Mouse (Mus musculus) embryonic facial prominence, embryonic 14.5 days (tissue): ENCODE measurements around the gene Map3k9. TPM values are rescaled to one million over a fixed set of nuclear protein-coding genes. Genes with fewer than 3 reads are reported as not detected.
A peak's percentile ranks its signal among the peaks of the same experiment; 100 is the strongest.

Experiments used
- ATAC-seq: fragments of 200-750 bp; cut with Nextera tagmentation; 2 replicates; pipeline ENCODE4 v1.8.0; 2017; ENCODE audit warnings: low read depth, moderate number of reproducible peaks, moderate TSS enrichment
- DNase-seq: peaks from one replicate; pipeline ENCODE4 v3.0.0-alpha.2; 2015; ENCODE audit warnings: low spot score
- H3K27ac ChIP-seq: fragments of 300-500 bp; sonication (generic); replicated peaks from 2 replicates; pipeline ENCODE4 v1.5.1; 2014; ENCODE audit warnings: low read depth, mild to moderate bottlenecking, low read length, moderate library complexity
- H3K27me3 ChIP-seq: fragments of 300-500 bp; sonication (generic); replicated peaks from 2 replicates; pipeline ENCODE4 v1.6.1; 2014; ENCODE audit warnings: low read length; ENCODE audit not compliant: control insufficient read depth, insufficient read depth
- H3K36me3 ChIP-seq: fragments of 300-500 bp; sonication (generic); 2 replicates; pipeline ENCODE4 v1.6.1; 2014; ENCODE audit warnings: low read length, mixed read lengths; ENCODE audit not compliant: control insufficient read depth, insufficient read depth
- H3K4me1 ChIP-seq: fragments of 300-500 bp; sonication (generic); 2 replicates; pipeline ENCODE4 v1.6.1; 2014; ENCODE audit warnings: antibody characterized with exemption, low read length; ENCODE audit not compliant: control insufficient read depth, insufficient read depth
- H3K4me2 ChIP-seq: fragments of 300-500 bp; sonication (generic); 2 replicates; pipeline ENCODE4 v1.6.1; 2014; ENCODE audit warnings: low read depth, mild to moderate bottlenecking, low read length, moderate library complexity, mixed read lengths
- H3K4me3 ChIP-seq: fragments of 300-500 bp; sonication (generic); 2 replicates; pipeline ENCODE4 v1.5.1; 2014; ENCODE audit warnings: low read depth, mild to moderate bottlenecking, low read length
- H3K9ac ChIP-seq: fragments of 300-500 bp; sonication (generic); 2 replicates; pipeline ENCODE4 v1.6.1; 2014; ENCODE audit warnings: low read depth, mild to moderate bottlenecking, low read length, moderate library complexity, mixed read lengths
- H3K9me3 ChIP-seq: fragments of 300-500 bp; sonication (generic); 2 replicates; pipeline ENCODE4 v1.6.1; 2016; ENCODE audit warnings: low read length; ENCODE audit not compliant: control insufficient read depth
- WGBS: fragments of 180-500 bp; shearing (Covaris S2); extraction: QIAGEN DNeasy Blood & Tissue Kit; methylation state at CpG from one replicate; pipeline ENCODE4 v1.1.7; 2014; 5-methylcytosine and 5-hydroxymethylcytosine counted together
- polyA plus RNA-seq: library from polyadenylated mRNA; unstranded; fragments of >200 nt; fragmentation: Nextera tagmentation; extraction: Ambion mirVana; gene quantifications from 2 replicates; pipeline ENCODE4 v1.2.1, GENCODE M21; 2014

The Map3k9 gene
- polyA plus RNA-seq, 1 experiment from 2014 or later: 1.5 TPM

GRCm38 (mm10) chr12:81719161-81719560 is 61.8 kb downstream of the Map3k9 start:
- Histone ChIP-seq H3K36me3 (no peaks in the 10 kb centered on the region), H3K27ac (no peak overlapping the region), H3K4me3 (no peak overlapping the region), H3K4me1 (no peaks in the 10 kb centered on the region), H3K27me3 (no peaks in the 10 kb centered on the region), H3K4me2 (no peak overlapping the region), H3K9ac (no peak overlapping the region), H3K9me3 (no peaks in the 10 kb centered on the region)
- 62% methylated on average over 5 of the region's 5 CpGs for WGBS
- ATAC-seq (no peak), DNase-seq (peak; percentile 19)

GRCm38 (mm10) chr12:81712618-81713017 is 68.4 kb downstream of the Map3k9 start:
- Histone ChIP-seq H3K36me3 (no peaks in the 10 kb centered on the region), H3K27ac (no peak overlapping the region), H3K9ac (no peak overlapping the region), H3K4me2 (no peak overlapping the region), H3K9me3 (peaks cover 10% of the 10 kb centered on the region; the same call in 1 of the 2 replicates), H3K4me1 (no peaks in the 10 kb centered on the region), H3K27me3 (no peaks in the 10 kb centered on the region), H3K4me3 (no peak overlapping the region)
- ATAC-seq: peak; percentile 85
- WGBS: 87% methylated on average over 4 of the region's 4 CpGs
- DNase-seq: peak; percentile 62

- DNase-seq: peak; percentile 70
- no peak for ATAC-seq
- no peaks in the 10 kb centered on the region for H3K4me1 ChIP-seq
- no peaks in the 10 kb centered on the region for H3K36me3 ChIP-seq
- H3K27ac ChIP-seq: no peak overlapping the region
- no peak overlapping the region for H3K4me2 ChIP-seq
- no peaks in the 10 kb centered on the region for H3K27me3 ChIP-seq
- 8% methylated on average over 1 of the region's 1 CpGs for WGBS
- H3K9me3 ChIP-seq: peaks cover 5% of the 10 kb centered on the region; the same call in 1 of the 2 replicates
- no peak overlapping the region for H3K4me3 ChIP-seq
- no peak overlapping the region for H3K9ac ChIP-seq
These were observed 78.1 kb downstream of the Map3k9 start for GRCm38 (mm10) chr12:81702903-81703302.

- ATAC-seq: no peak
- no peak overlapping the region for H3K4me3 ChIP-seq
- H3K27me3 ChIP-seq: no peaks in the 10 kb centered on the region
- WGBS: 35% methylated on average over 4 of the region's 4 CpGs
- no peaks in the 10 kb centered on the region for H3K4me1 ChIP-seq
- no peak overlapping the region for H3K4me2 ChIP-seq
- no peaks in the 10 kb centered on the region for H3K36me3 ChIP-seq
- DNase-seq: peak; percentile 32
- no peak overlapping the region for H3K27ac ChIP-seq
- no peak overlapping the region for H3K9ac ChIP-seq
- H3K9me3 ChIP-seq: no peaks in the 10 kb centered on the region
These were observed 83.0 kb downstream of the Map3k9 start for GRCm38 (mm10) chr12:81698011-81698410.

- no peaks in the 10 kb centered on the region for H3K4me1 ChIP-seq
- no peak for ATAC-seq
- no peak overlapping the region for H3K9ac ChIP-seq
- WGBS: 21% methylated on average over 8 of the region's 8 CpGs
- no peaks in the 10 kb centered on the region for H3K9me3 ChIP-seq
- H3K27ac ChIP-seq: no peak overlapping the region
- no peak overlapping the region for H3K4me2 ChIP-seq
- H3K27me3 ChIP-seq: no peaks in the 10 kb centered on the region
- H3K4me3 ChIP-seq: no peak overlapping the region
- peak; percentile 35 for DNase-seq
- H3K36me3 ChIP-seq: no peaks in the 10 kb centered on the region
These were observed 89.7 kb downstream of the Map3k9 start for GRCm38 (mm10) chr12:81691177-81691730.

- no peak overlapping the region for H3K27ac ChIP-seq
- WGBS: 68% methylated on average over 7 of the region's 7 CpGs
- H3K4me3 ChIP-seq: no peak overlapping the region
- no peak overlapping the region for H3K4me2 ChIP-seq
- DNase-seq (no peak), ATAC-seq (no peak)
- no peaks in the 10 kb centered on the region for H3K9me3 ChIP-seq
- no peaks in the 10 kb centered on the region for H3K27me3 ChIP-seq
- no peaks in the 10 kb centered on the region for H3K36me3 ChIP-seq
- H3K4me1 ChIP-seq: no peaks in the 10 kb centered on the region
- no peak overlapping the region for H3K9ac ChIP-seq
These were observed 90.2 kb downstream of the Map3k9 start for GRCm38 (mm10) chr12:81690751-81691150.

GRCm38 (mm10) chr12:81690111-81690510 is 90.9 kb downstream of the Map3k9 start:
- no peaks in the 10 kb centered on the region for H3K4me1 ChIP-seq
- H3K9me3 ChIP-seq: no peaks in the 10 kb centered on the region
- WGBS: 92% methylated on average over 15 of the region's 15 CpGs
- ATAC-seq: no peak; the same call in 1 of the 2 replicates
- H3K27me3 ChIP-seq: no peaks in the 10 kb centered on the region
- DNase-seq: no peak
- H3K9ac ChIP-seq: no peak overlapping the region
- H3K27ac ChIP-seq: no peak overlapping the region
- H3K4me2 ChIP-seq: no peak overlapping the region
- no peaks in the 10 kb centered on the region for H3K36me3 ChIP-seq
- no peak overlapping the region for H3K4me3 ChIP-seq

- H3K4me2 ChIP-seq: no peak overlapping the region
- ATAC-seq (peak; percentile 45; the same call in 1 of the 2 replicates), DNase-seq (no peak)
- no peak overlapping the region for H3K27ac ChIP-seq
- no peaks in the 10 kb centered on the region for H3K9me3 ChIP-seq
- H3K4me1 ChIP-seq: no peaks in the 10 kb centered on the region
- no peaks in the 10 kb centered on the region for H3K36me3 ChIP-seq
- no peaks in the 10 kb centered on the region for H3K27me3 ChIP-seq
- WGBS: 48% methylated on average over 4 of the region's 4 CpGs
- no peak overlapping the region for H3K4me3 ChIP-seq
- no peak overlapping the region for H3K9ac ChIP-seq
These were observed 91.4 kb downstream of the Map3k9 start for GRCm38 (mm10) chr12:81689505-81690056.

GRCm38 (mm10) chr12:81688537-81688936 is 92.4 kb downstream of the Map3k9 start:
- no peak overlapping the region for H3K27ac ChIP-seq
- WGBS: 73% methylated on average over 4 of the region's 4 CpGs
- no peaks in the 10 kb centered on the region for H3K36me3 ChIP-seq
- no peak overlapping the region for H3K4me3 ChIP-seq
- H3K4me2 ChIP-seq: no peak overlapping the region
- ATAC-seq (no peak), DNase-seq (no peak)
- no peaks in the 10 kb centered on the region for H3K9me3 ChIP-seq
- no peak overlapping the region for H3K9ac ChIP-seq
- no peaks in the 10 kb centered on the region for H3K4me1 ChIP-seq
- no peaks in the 10 kb centered on the region for H3K27me3 ChIP-seq
